Mouse (Mus musculus) stomach, postnatal 0 days (tissue): ENCODE data around the gene Gimap8. TPM values are rescaled to one million over a fixed set of nuclear protein-coding genes. Genes with fewer than 3 reads are reported as not detected.

Experiments
- ATAC-seq: fragments of 200-750 bp; cut with Nextera tagmentation; 2 replicates; pipeline ENCODE4 v1.8.0; 2017; ENCODE audit not compliant: low FRiP score, low TSS enrichment
- DNase-seq: peaks from one replicate; pipeline ENCODE4 v3.0.0-alpha.2; 2016; ENCODE audit warnings: low spot score
- H3K27ac ChIP-seq: fragments of 300-500 bp; sonication (generic); replicated peaks from 2 replicates; pipeline ENCODE4 v1.5.1; 2014; ENCODE audit warnings: mild to moderate bottlenecking, control low read depth
- H3K27me3 ChIP-seq: fragments of 300-500 bp; sonication (generic); 2 replicates; pipeline ENCODE4 v1.6.1; 2014; ENCODE audit warnings: low read length; ENCODE audit not compliant: control insufficient read depth, insufficient read depth
- H3K36me3 ChIP-seq: fragments of 300-500 bp; sonication (generic); 2 replicates; pipeline ENCODE4 v1.6.1; 2014; ENCODE audit warnings: low read length, mixed read lengths; ENCODE audit not compliant: control insufficient read depth, insufficient read depth
- H3K4me1 ChIP-seq: fragments of 300-500 bp; sonication (generic); replicated peaks from 2 replicates; pipeline ENCODE4 v1.6.1; 2014; ENCODE audit warnings: antibody characterized with exemption; ENCODE audit not compliant: control insufficient read depth, insufficient read depth
- H3K4me2 ChIP-seq: fragments of 300-500 bp; sonication (generic); replicated peaks from 2 replicates; pipeline ENCODE4 v1.6.1; 2014; ENCODE audit warnings: low read depth, mild to moderate bottlenecking, control low read depth, moderate library complexity
- H3K4me3 ChIP-seq: fragments of 300-500 bp; sonication (generic); 2 replicates; pipeline ENCODE4 v1.5.1; 2014; ENCODE audit warnings: low read depth, low read length, control low read depth
- H3K9ac ChIP-seq: fragments of 300-500 bp; sonication (generic); 2 replicates; pipeline ENCODE4 v1.6.1; 2014; ENCODE audit warnings: mild to moderate bottlenecking, low read length, control low read depth, mixed read lengths
- H3K9me3 ChIP-seq: fragments of 300-500 bp; sonication (generic); 2 replicates; pipeline ENCODE4 v1.6.1; 2016; ENCODE audit warnings: low read length; ENCODE audit not compliant: control insufficient read depth
- CTCF ChIP-seq: IDR thresholded peaks from 2 replicates; pipeline ENCODE4 v1.5.1; 2016; ENCODE audit warnings: antibody characterized with exemption, low read depth, mild to moderate bottlenecking, moderate library complexity
- EP300 ChIP-seq: optimal IDR thresholded peaks from 2 replicates; pipeline ENCODE3; 2016; ENCODE audit warnings: antibody characterized with exemption
- WGBS: fragments of 180-500 bp; shearing (Covaris S2); extraction: QIAGEN DNeasy Blood & Tissue Kit; methylation state at CpG from one replicate; pipeline ENCODE4 v1.1.7; 2014; 5-methylcytosine and 5-hydroxymethylcytosine counted together
- polyA plus RNA-seq: library from polyadenylated mRNA; unstranded; fragments of >200 nt; fragmentation: Nextera tagmentation; extraction: Ambion mirVana; gene quantifications from 2 replicates; pipeline ENCODE4 v1.2.1, GENCODE M21; 2015

The Gimap8 gene
- polyA plus RNA-seq, 1 experiment from 2014 or later, result 0.74 TPM

DNA sequence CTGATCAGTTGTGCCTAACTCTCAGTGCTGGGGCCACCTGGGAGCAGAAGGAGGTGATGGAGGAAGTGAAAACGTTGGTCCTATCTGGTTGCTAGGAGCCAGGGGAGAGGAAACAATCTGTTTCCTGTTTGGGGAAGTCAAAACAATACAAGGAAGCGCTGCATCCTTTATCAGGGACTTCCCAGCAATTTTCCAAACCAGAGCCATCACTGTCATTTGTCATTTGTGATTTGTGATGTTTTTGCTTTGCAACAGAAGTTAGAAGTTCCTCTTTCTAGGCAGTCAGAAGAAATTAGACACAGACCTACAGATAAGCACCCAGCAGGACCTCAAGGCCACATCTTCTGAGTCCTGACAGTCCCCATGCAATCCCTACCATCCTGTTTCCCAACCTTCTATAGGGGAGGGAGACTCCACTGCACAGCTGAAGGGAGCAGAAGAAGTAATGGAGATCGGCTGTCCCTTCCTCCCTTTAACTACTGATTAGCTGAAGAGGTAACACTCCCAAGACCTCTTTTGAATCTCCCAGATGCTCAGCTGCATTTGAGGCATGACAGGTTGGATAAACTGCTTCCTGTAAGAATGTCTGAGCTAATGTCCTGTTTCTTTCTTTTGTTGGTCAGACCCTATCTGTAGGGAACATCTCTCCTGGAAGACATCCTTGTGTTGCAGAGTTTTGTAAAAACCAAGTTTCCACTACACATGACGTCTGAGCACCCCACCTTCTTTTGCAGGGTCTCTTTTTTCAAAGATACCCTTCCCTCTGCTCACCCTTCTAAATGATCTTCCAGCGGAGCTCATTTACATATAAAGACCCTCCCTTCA is 53.4 kb downstream of the Gimap8 start:
- no peak for DNase-seq
- no peak overlapping the region for H3K9ac ChIP-seq
- H3K27me3 ChIP-seq, result no peaks in the 10 kb centered on the region
- no peak overlapping the region for H3K4me3 ChIP-seq
- H3K4me1 ChIP-seq, result no peaks in the 10 kb centered on the region
- H3K4me2 ChIP-seq, result no peak overlapping the region
- 44% methylated on average over 5 of the region's 5 CpGs for WGBS
- peak overlapping the region; percentile 20; the same call in 1 of the 2 replicates for H3K27ac ChIP-seq
- no peaks in the 10 kb centered on the region for H3K9me3 ChIP-seq
- H3K36me3 ChIP-seq, result no peaks in the 10 kb centered on the region
- peak; percentile 77 for TF ChIP-seq EP300
- no peak for TF ChIP-seq CTCF
- ATAC-seq, result no peak

DNA sequence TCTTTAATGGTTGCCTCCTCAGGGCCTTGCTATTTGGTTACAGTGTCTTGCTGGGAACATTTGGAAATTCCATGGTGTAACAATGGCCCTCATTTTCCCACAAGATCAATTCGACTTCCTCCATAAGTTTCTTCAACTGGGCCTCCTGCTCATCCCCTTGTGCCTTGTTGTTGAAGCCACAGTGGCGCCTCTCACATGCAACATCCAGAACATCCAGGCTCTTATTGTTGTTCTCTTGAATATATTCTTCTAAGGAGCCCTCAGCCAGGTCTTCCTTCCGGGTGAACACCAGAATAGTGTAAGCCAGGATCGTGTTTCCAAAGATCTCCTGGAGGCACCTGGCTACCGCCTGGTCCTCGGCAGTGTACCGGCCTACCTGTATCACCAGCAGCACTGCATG is 55.1 kb downstream of the Gimap8 start:
- Histone ChIP-seq H3K9ac (no peak overlapping the region), H3K9me3 (no peaks in the 10 kb centered on the region), H3K27me3 (no peaks in the 10 kb centered on the region), H3K36me3 (no peaks in the 10 kb centered on the region), H3K4me3 (no peak overlapping the region), H3K4me2 (no peak overlapping the region), H3K27ac (no peak overlapping the region), H3K4me1 (no peaks in the 10 kb centered on the region)
- 84% methylated on average over 7 of the region's 7 CpGs for WGBS
- no peak for TF ChIP-seq CTCF
- TF ChIP-seq EP300, result no peak
- no peak for ATAC-seq
- no peak for DNase-seq

DNA sequence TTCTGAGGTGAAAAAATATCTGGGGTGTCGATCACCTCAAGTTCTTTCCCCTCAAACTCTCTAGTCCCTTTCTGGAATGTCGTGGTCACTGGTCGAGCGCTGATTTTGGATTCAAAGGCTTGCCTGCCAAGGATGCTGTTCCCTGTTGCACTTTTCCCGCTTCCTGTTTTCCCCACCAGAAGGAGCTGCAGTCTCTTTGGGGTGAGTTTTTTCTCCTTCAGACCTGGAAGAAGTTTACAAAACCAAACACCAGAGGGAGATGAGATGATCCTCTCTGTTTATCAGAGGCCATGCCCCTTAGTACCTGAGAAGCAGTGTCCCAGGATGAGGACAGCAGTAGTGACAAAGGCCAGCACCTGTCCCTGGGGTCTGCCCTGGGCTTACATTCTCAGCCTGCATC is 55.6 kb downstream of the Gimap8 start:
- DNase-seq (no peak), ATAC-seq (no peak)
- 73% methylated on average over 5 of the region's 5 CpGs for WGBS
- TF ChIP-seq CTCF, result peak; percentile 52
- no peak for TF ChIP-seq EP300
- Histone ChIP-seq H3K4me3 (no peak overlapping the region), H3K4me1 (no peaks in the 10 kb centered on the region), H3K9ac (no peak overlapping the region), H3K27me3 (no peaks in the 10 kb centered on the region), H3K4me2 (no peak overlapping the region), H3K36me3 (no peaks in the 10 kb centered on the region), H3K9me3 (no peaks in the 10 kb centered on the region), H3K27ac (no peak overlapping the region)

DNA sequence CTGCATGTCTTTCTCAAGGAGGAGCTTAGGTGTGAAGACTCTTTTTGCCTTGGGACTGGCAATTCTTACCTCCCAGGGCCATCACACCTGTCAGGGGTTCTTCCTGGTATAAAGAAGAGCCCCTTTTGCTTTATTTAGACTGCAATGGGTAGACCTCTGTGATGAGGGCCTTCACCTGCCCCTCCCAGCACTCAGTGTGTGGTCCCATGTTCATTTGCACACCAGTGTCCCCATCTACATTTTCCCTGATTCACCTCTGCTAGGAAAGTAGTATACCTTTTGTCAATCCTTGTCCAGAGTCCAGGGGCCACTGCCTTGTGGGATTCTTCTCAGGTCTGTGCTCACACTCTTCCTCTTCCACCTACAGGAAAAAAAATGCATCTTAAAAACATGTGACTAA is 57.1 kb downstream of the Gimap8 start:
- Histone ChIP-seq H3K27ac (no peak overlapping the region), H3K27me3 (no peaks in the 10 kb centered on the region), H3K4me1 (no peaks in the 10 kb centered on the region), H3K9me3 (no peaks in the 10 kb centered on the region), H3K36me3 (no peaks in the 10 kb centered on the region), H3K9ac (no peak overlapping the region), H3K4me3 (no peak overlapping the region), H3K4me2 (no peak overlapping the region)
- TF ChIP-seq CTCF, result no peak
- TF ChIP-seq EP300, result no peak
- ATAC-seq, result no peak
- no peak for DNase-seq

DNA sequence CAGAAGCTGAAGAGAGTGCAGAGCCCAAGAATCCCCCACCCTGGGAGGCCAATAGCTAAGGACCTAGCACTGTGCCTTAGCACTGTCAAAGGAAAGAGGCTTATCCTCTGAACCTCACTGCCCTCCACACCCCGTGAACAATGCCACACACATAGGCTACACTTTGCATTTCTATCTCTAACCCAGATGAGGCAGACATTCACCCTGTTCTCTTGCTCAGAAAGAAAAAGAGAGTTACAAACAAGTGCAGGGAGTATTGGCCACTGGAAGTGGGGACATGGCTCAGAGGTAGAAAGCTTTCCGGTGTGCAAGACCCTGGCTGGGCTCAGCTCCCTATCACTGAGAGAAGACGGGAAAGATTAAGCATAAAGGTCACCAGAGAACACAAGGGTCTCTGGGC is 59.1 kb downstream of the Gimap8 start:
- no peak overlapping the region for H3K9ac ChIP-seq
- 0 out of 2 replicates have a peak overlapping the region, but pooled peaks have one; percentile 13 for H3K27ac ChIP-seq
- TF ChIP-seq CTCF, result no peak
- TF ChIP-seq EP300, result no peak
- no peaks in the 10 kb centered on the region for H3K27me3 ChIP-seq
- H3K4me3 ChIP-seq, result no peak overlapping the region
- ATAC-seq (no peak), DNase-seq (no peak)
- 51% methylated on average over 3 of the region's 3 CpGs for whole genome bisulfite sequencing
- H3K36me3 ChIP-seq, result no peaks in the 10 kb centered on the region
- H3K9me3 ChIP-seq, result no peaks in the 10 kb centered on the region
- H3K4me2 ChIP-seq, result no peak overlapping the region; the same call in 1 of the 2 replicates
- no peaks in the 10 kb centered on the region for H3K4me1 ChIP-seq

Other genes starting within 250 kb of the Gimap8 start
- 24.2 and 29.5 TPM in 2 replicates for gene Zfp467, start 201.4 kb upstream of the Gimap8 start, polyA plus RNA-seq
- gene Sspo, start 199.0 kb upstream of the Gimap8 start, polyA plus RNA-seq, result 0.04 and 0.07 TPM in 2 replicates
- 22.1 and 23.0 TPM in 2 replicates for gene Atp6v0e2, start 109.6 kb upstream of the Gimap8 start, polyA plus RNA-seq
- gene Lrrc61, start 92.4 kb upstream of the Gimap8 start, polyA plus RNA-seq, result 3.9 and 5.6 TPM in 2 replicates
- 273 and 283 TPM in 2 replicates for gene Rarres2, start 74.4 kb upstream of the Gimap8 start, polyA plus RNA-seq
- not detected in 2 replicates for gene Gm45021, start 57.6 kb upstream of the Gimap8 start, polyA plus RNA-seq
- gene Repin1, start 53.4 kb upstream of the Gimap8 start, polyA plus RNA-seq, result 11.6 and 12.9 TPM in 2 replicates
- gene Gm44965, start 53.3 kb upstream of the Gimap8 start, polyA plus RNA-seq, result not detected in 2 replicates
- gene Zfp775, start 45.2 kb upstream of the Gimap8 start, polyA plus RNA-seq, result 2.2 and 2.8 TPM in 2 replicates
- gene AI854703, start 20.5 kb upstream of the Gimap8 start, polyA plus RNA-seq, result 0.76 TPM in 2 replicates
- 3.2 and 3.5 TPM in 2 replicates for gene Gimap9, start 28.9 kb downstream of the Gimap8 start, polyA plus RNA-seq
- 8.0 and 8.5 TPM in 2 replicates for gene Gimap4, start 37.3 kb downstream of the Gimap8 start, polyA plus RNA-seq
- gene Gimap6, start 61.0 kb downstream of the Gimap8 start, polyA plus RNA-seq, result 11.3 and 13.0 TPM in 2 replicates
- 0.59 TPM in 1 of 2 replicates, not detected in the other for gene Gm28053, start 71.4 kb downstream of the Gimap8 start, polyA plus RNA-seq
- gene Gimap7, start 71.4 kb downstream of the Gimap8 start, polyA plus RNA-seq, result not detected in 2 replicates
- gene Gimap1, start 91.8 kb downstream of the Gimap8 start, polyA plus RNA-seq, result 7.2 and 7.8 TPM in 2 replicates
- 5.4 and 6.1 TPM in 2 replicates for gene Gimap5, start 99.0 kb downstream of the Gimap8 start, polyA plus RNA-seq
- gene Gimap3, start 123.6 kb downstream of the Gimap8 start, polyA plus RNA-seq, result 0.07 and 0.10 TPM in 2 replicates
- 131 and 134 TPM in 2 replicates for gene Tmem176a, start 193.7 kb downstream of the Gimap8 start, polyA plus RNA-seq
- gene Tmem176b, start 194.3 kb downstream of the Gimap8 start, polyA plus RNA-seq, result 245 and 254 TPM in 2 replicates
- gene Aoc1, start 225.7 kb downstream of the Gimap8 start, polyA plus RNA-seq, result not detected in 2 replicates